Mouse (Mus musculus) bone marrow macrophage, adult 2 months (primary cell): ENCODE results near the gene Synj1. TPM values are rescaled to one million over a fixed set of nuclear protein-coding genes. Genes with fewer than 3 reads are reported as not detected.

Source experiments
- H3K27ac ChIP-seq: 2 replicates; pipeline ENCODE4 v1.5.1; 2012; ENCODE audit warnings: low read depth, low read length; ENCODE audit not compliant: insufficient read depth
- H3K4me1 ChIP-seq: 2 replicates; pipeline ENCODE4 v1.6.1; 2012; ENCODE audit warnings: low read length; ENCODE audit not compliant: control insufficient read depth, insufficient read depth
- H3K4me3 ChIP-seq: 2 replicates; pipeline ENCODE4 v1.5.1; 2012; ENCODE audit warnings: mild to moderate bottlenecking, low read length, moderate library complexity; ENCODE audit not compliant: insufficient read depth
- CTCF ChIP-seq: IDR thresholded peaks from 2 replicates; pipeline ENCODE4 v1.5.1; 2012; ENCODE audit warnings: low read depth, mild to moderate bottlenecking, low read length, moderate library complexity
- POLR2A ChIP-seq: IDR thresholded peaks from 2 replicates; pipeline ENCODE4 v1.6.1; 2012; ENCODE audit warnings: mild to moderate bottlenecking, low read depth, low read length, borderline replicate concordance
- polyA plus RNA-seq: library from polyadenylated mRNA; stranded (reverse); fragments of >200 nt; gene quantifications from 2 replicates; pipeline ENCODE4 v1.2.4, GENCODE M21; 2012; ENCODE audit not compliant: missing spikeins, insufficient read depth, insufficient read length

Synj1 gene
- polyA plus RNA-seq, 1 experiment: 118 TPM

DNA sequence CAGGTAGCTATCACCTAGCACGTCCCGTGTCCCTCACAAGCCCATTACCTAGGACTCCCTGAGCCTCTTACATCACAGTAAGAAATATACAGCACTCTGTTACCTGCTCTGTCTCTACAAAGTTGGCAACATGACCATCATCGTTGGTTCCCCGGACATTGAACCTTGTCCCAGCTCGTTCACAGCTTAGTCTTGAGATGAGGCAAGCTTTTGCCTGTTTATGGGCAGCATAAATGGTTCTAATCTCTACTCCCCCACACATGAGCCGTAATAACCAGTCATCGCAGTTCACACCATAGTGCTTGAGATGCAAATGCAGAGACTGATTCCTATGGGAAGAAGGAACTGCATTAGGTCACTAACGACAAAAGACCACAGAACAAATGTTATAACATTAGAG lies 23.1 kb downstream of the Synj1 start:
- Histone ChIP-seq H3K4me3 (no peak overlapping the region), H3K27ac (no peak overlapping the region), H3K4me1 (peaks cover 6% of the 10 kb centered on the region)
- no peak for TF ChIP-seq CTCF
- no peak for TF ChIP-seq POLR2A

DNA sequence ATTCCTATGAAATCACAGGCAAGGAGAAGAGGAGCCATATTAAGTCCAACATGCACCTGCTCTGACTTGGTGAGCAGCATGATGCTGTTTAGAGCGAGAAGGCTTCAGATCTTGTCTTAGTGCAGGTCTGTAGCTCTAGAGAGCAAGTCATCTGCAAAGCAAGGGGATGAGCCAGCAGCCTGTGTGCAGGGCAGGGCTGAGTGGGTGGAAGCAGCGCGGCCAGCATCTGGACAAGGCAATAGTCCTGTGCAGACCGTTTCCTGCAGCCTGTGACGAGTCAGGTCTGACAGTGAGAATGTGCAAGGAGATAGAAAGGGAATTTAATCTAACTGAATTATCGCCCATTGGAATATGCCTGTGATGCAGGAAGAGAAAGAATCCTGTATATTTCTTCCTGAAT lies 40.1 kb downstream of the Synj1 start:
- Histone ChIP-seq H3K4me3 (no peak overlapping the region), H3K27ac (no peak overlapping the region), H3K4me1 (no peaks in the 10 kb centered on the region)
- TF ChIP-seq CTCF (no peak), POLR2A (no peak)

DNA sequence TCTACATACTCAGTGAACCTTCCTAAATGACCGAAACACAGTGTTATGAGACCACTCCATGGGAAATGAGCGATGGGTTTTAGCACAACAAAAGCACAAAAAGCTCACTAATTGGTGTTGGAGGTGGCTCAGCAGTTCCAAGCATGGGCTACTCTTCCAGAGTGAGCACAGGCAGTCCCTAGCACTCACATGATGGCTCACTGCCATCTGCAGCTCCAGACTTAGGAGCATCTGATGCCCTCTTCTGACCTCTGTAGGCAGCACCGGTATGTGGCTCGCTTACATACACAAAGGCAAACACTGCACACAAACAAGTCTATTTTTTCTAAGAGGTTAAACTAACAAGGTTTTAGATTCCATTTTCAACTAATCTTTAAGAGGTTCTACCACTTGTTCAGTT lies 44.9 kb downstream of the Synj1 start:
- Histone ChIP-seq H3K4me3 (no peak overlapping the region), H3K27ac (no peak overlapping the region), H3K4me1 (no peaks in the 10 kb centered on the region)
- TF ChIP-seq CTCF: no peak
- TF ChIP-seq POLR2A: no peak

DNA sequence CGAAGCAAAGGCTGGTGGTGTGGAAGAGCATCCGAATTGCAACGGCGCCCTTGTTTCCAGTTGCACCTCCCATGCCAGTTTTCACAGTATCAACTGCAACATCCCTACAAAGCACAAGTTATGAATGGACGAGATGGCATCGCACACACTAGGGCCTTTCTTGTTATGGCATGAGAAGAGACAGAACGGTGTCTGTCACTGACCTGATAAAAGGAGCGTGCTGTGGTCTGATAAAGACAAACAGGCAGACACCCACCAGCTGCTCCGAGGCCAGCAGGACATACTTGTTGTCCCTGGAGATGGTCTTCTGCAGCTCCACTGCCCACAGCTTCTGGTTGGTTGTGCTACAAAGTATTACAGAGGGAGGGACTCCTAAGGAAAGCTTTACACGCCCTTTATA lies 46.8 kb downstream of the Synj1 start:
- no peak overlapping the region for H3K27ac ChIP-seq
- H3K4me3 ChIP-seq: no peak overlapping the region
- no peaks in the 10 kb centered on the region for H3K4me1 ChIP-seq
- no peak for TF ChIP-seq CTCF
- TF ChIP-seq POLR2A: no peak

GRCm38 (mm10) chr16:90963866-90964265 lies 47.2 kb downstream of the Synj1 start:
- no peak overlapping the region for H3K4me3 ChIP-seq
- TF ChIP-seq POLR2A: no peak
- TF ChIP-seq CTCF: no peak
- no peak overlapping the region for H3K27ac ChIP-seq
- H3K4me1 ChIP-seq: no peaks in the 10 kb centered on the region

- TF ChIP-seq POLR2A (no peak), CTCF (no peak)
- Histone ChIP-seq H3K27ac (no peak overlapping the region), H3K4me1 (no peaks in the 10 kb centered on the region), H3K4me3 (no peak overlapping the region)
Observed at GRCm38 (mm10) chr16:90963231-90963630, 47.9 kb downstream of the Synj1 start.

DNA sequence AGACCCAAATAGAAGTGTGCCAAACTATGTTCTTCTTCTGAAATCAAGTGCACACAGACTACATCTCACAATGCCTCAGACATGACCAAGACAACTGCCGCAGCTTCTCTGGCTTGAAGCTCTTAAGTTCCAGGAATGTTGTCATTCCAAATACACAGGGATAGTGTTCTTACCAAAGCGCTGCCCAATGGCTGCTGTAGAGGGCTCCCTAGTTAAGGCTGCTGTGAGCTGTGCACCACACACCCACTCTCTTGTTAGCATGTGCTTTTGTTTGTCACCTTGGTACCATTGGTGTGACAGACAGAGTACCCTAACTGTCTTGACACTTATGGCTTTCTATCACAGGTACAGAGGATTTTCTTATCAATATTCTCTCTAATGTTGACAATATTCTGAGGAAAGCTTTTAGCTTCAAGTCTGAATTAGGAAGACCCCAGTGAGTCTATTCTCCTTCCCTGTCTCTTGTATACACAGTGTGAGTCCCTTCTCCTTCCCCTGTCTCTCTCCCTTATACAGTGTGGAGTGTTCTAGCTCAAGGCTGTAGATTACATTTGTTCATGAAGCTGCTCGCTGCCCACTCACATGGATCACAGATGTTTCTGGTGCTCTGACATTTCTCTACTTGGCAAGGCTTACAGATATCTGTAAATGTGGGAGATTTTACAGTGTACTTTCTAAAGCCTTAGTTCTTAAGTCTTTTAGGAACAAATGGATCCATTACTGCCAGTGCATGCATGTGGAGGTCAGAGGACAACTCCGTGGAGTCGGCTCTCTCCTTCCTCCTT lies 52.6 kb downstream of the Synj1 start:
- TF ChIP-seq CTCF (no peak), POLR2A (no peak)
- Histone ChIP-seq H3K27ac (no peak overlapping the region), H3K4me3 (no peak overlapping the region), H3K4me1 (no peaks in the 10 kb centered on the region)

DNA sequence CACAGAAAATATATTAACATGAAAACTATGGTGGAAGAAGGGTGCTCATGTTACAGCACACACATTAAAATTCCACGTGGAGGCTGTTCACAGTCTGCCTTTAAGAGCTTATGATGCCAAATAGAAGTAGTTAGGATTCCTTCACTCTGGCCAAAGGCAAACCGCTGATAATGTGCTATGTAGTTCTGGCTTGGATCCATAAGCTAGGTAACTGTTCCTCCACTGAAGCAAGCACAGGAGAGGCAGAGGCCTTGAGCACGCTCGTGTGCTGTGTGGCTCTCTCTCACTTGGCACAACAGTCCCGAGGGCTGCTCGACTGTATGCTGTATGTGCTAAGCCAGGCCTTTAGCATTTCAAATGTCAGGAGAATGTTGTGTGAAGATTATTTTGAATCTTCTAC lies 55.6 kb downstream of the Synj1 start:
- no peak overlapping the region for H3K27ac ChIP-seq
- no peaks in the 10 kb centered on the region for H3K4me1 ChIP-seq
- H3K4me3 ChIP-seq: no peak overlapping the region
- TF ChIP-seq CTCF (no peak), POLR2A (no peak)

- TF ChIP-seq POLR2A (no peak), CTCF (no peak)
- Histone ChIP-seq H3K4me1 (no peaks in the 10 kb centered on the region), H3K4me3 (no peak overlapping the region), H3K27ac (no peak overlapping the region)
Observed at GRCm38 (mm10) chr16:90953770-90954169, 57.3 kb downstream of the Synj1 start.

DNA sequence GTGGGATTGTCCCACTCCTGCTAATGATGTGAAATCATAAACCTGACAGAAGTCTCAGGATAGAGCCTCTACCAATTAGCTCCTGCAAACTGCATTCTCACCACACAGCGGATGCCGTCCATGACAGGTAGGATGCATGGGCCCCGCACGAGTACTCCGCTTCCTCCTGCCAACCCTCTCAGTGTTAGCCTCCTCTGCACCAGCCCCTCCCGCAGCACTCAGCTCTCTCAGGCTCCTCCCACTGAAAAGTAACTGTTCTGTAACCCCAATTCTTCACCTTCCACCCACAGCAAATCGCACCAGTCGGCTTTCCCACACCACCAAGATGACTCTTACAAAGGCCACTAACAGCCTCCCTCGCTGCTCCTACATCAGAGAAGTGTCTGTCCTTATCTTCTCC lies 58.0 kb downstream of the Synj1 start:
- Histone ChIP-seq H3K27ac (no peak overlapping the region), H3K4me1 (no peaks in the 10 kb centered on the region), H3K4me3 (no peak overlapping the region)
- TF ChIP-seq POLR2A: no peak
- TF ChIP-seq CTCF: no peak
